Mouse (Mus musculus) kidney, postnatal 25 days (tissue): ENCODE data around the gene Cbx3.

Experiments used
- DNase-seq, 2 experiments: peaks; one replicate each; pipeline ENCODE4 v3.0.0; 2021; ENCODE audit warnings: mixed read lengths in 2 of 2

Cbx3 gene

DNA sequence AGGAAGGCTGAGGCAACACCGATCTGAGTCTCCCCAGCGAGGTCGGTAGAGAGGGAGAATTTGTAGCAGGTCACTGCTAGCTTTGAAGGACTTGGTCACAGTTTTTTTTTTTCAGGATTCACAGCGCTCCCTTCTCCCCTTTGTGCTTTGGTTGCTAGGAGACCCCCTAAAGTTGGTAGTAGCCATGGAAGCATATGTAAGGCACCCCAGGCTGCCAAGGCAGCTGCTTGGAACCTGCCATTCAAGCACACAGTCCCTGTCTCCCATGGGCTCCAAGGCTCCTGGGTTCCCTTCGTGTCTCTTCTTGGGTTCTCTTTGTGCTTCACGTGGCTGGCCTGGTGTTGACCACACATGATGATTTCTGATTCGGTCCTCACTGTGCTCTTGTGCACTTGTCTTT, 59.3 kb downstream of the Cbx3 start:
- DNase-seq = no peak
